Mouse (Mus musculus): ENCODE data around the gene Slc5a6. TPM values are rescaled to one million over a fixed set of nuclear protein-coding genes. Genes with fewer than 3 reads are reported as not detected.

Gene Slc5a6
- 1 to 10 TPM; 2.7 to 3.2 TPM for polyA plus RNA-seq (2017; shearing (Covaris generic))

DNA sequence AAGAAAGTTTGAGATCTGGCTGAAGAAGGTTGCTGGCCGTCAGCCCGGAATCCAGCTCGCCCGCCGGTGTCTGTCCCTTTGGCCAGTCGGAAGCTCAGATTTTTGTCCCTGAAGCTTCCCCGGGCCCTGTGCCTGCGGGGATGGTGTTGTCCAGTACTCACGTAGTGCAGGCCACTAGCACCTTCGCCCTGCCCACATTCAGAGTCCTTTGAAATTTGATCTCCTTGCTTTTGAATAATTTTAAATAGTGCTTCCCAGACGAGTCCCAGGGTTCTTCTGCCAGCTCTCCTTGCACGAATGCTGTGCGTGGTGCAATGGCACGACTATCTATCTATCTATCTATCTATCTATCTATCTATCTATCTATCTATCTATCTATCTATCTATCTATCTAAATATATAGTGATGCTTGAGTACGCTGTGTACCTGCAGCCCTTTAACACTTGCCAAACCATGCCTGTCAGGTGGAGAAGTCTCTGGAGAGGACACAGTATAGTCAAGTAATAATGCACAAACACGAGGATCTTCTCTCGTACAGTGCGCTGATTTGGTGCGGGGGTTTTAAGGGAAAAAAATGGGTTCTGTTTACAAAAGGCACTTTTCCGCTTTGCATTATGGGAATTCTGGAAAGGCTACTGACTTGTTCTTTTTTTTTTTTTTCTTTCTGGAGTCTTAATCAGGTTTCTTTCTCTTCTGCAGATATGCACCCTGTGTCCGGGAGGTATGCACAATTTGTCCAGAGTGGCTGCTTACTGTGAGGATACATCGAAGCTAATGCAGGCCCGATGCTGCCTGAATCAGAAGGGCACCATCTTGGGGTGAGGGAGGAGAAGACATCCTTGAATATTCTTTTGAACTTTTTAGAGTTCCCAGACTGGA is at the start of gene Slc5a6:
Gene Slc5a6, minus strand, starts transcription at position 162 of the 879 bp plus-strand sequence.
- ATAC-seq: peak; percentile 38

DNA sequence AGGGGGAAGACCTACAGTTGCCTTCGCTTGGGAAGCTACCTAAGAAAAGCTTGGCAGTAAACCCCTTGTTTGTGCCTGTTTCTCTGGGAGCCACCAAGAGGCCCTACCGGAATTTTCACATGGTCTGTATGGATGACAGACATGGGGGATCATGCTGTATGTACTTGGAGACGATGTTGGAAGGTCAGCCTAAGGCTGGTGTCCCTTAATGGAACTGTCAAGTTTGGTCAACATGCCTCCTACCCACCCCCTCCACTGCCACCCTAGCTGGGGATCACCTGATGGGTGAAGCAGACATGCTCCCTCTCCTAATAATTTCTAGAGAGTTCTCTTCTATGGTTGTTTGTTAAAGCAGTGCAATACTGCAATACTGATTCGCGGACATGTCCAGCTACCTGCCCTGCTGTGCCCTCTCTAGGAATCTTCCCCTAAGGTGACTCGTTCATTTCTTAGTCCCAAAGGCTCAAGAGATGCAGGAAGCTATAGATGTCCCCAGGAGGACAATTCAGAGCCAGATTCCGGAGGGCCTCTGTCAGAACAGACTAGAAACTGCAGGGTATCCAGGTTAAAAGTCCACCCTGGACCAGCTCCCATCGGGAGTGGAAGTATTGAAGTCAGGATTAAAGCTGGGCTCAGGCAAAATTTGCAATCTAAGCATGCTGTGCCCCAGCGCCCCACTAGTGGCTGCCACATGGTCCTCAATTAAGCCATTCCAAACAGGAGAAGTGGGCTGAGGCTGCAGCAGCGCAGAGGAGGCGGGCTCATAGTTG is 47.2 kb upstream of the Slc5a6 start:
- ATAC-seq: no peak

- ATAC-seq: peak; percentile 73
Observed at GRCm38 (mm10) chr5:31094799-31095691, 46.3 kb upstream of the Slc5a6 start.

GRCm38 (mm10) chr5:31094100-31094798 is 45.5 kb upstream of the Slc5a6 start:
- peak; percentile 33 for ATAC-seq

DNA sequence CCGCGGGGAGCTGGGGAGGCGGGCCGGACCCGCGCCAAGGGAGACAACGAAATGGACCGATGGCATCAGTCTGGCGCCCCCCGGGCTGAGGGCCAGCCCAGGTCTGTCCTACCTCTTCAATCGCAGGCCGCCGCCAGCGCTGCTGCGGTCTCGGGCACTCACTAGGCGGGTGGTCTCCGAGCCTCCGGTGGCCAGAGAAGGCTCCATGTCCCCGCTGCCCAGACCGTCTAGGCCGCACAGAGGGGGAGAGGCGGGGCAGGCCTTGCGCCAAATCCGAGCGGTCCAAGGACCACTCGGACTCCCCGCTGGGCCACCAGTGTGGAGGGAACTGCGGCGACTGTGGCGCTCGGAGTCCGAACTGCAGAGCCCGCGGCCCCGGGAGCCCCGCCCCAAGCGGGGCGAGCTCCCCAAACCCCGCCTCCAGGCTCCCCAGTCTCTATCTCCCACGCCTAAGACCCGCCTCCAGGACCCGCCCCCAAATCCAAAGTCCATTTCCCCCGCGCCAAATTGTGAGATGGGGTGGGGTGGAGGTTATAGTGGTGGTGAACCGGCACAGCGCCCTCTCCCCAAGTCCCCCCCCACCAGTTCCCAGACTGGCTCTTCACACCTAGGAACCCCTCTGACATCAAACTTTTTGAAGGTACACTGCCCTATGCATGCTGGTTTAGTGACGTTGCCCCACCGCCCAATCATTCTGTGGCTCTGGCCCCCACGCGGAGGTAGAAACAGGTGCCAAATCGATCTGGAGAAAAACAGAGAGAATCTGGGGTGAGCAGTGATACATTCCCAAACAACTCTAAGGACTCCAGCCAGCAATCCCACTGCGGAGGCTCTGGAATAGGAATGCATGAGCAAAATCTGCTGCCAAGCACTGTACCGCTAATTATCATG is 44.7 kb upstream of the Slc5a6 start:
- no peak for ATAC-seq

DNA sequence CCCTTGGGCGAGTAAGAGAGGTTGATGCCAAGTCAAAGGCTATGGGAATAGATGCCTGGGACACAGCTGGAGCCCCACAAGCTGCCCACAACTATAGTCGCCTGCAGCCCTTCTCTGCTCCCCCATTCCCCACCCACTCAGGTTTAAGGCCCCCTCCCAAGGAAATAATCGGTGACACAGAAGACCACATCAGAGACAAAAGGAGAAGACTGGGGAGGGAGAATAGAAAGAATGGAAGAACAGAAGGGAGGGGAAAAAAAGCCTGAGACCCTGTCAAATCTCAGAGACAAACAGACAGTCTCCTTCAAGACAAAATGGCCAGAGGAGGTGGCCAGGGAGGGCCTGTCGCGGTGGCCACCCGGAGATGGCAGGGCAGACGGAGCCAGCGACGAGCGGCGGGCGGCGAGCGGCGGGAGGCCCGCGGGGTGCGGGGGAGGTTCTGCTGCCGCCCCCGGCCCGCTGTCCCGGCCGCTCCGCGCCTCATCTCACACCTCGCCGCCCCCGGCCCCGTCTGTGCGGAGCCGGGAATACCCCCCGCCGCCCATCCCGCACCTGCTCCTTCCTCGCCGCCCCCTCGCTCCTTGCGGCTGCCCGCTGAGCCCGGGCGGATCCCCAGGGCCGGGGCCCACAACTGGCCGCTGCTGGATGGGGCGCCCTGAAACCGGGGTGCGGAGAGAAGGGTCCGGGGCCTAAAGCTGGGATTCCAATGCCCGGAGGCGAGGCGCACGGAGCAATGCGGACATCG is 43.7 kb upstream of the Slc5a6 start:
- ATAC-seq: no peak

- no peak for ATAC-seq
Observed at GRCm38 (mm10) chr5:31087131-31087530, 38.4 kb upstream of the Slc5a6 start.

- no peak for ATAC-seq
Observed at GRCm38 (mm10) chr5:31086606-31087005, 37.9 kb upstream of the Slc5a6 start.

DNA sequence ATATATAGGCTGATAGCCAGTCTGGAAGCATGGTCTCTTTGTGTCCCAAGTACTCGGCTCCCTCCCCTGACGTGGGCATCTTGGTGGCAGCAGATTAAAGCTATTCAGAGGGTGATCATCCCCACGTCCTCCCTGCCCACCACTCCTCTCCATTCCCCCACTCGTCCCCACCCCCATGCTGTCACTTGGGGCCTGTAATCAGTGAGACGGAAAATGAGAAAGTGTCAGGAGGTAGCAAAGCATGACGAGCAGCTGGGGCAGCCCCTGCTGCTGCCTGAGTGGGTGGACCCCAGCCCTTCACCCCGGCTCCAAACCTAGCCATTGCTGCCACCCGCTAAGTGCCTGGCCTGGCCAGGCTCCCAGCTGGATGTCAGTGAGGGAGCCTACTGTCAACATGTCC is 35.2 kb upstream of the Slc5a6 start:
- no peak for ATAC-seq

- ATAC-seq: no peak
Observed at GRCm38 (mm10) chr5:31082935-31083625, 34.4 kb upstream of the Slc5a6 start.

- no peak for ATAC-seq
Observed at GRCm38 (mm10) chr5:31082355-31082754, 33.6 kb upstream of the Slc5a6 start.

- no peak for ATAC-seq
Observed at GRCm38 (mm10) chr5:31081386-31081785, 32.7 kb upstream of the Slc5a6 start.

DNA sequence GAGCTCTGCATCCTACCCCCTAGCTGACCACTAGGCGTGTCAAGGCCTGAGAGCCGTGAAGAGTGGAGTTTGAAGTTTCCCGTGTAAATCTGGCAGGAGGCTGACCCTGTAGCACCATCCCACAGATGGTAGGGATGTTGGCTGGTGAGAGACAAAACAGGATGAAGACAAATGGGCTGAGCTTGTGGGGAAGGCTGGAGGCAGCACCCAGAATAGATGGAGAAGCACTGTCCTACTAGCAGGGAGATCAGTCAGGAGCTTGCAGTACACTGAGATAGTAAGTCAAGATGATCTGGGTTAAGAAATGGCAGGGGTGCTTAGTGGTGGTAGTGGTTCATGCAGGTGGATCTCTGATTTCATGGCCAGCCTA is 32.1 kb upstream of the Slc5a6 start:
- ATAC-seq: no peak

DNA sequence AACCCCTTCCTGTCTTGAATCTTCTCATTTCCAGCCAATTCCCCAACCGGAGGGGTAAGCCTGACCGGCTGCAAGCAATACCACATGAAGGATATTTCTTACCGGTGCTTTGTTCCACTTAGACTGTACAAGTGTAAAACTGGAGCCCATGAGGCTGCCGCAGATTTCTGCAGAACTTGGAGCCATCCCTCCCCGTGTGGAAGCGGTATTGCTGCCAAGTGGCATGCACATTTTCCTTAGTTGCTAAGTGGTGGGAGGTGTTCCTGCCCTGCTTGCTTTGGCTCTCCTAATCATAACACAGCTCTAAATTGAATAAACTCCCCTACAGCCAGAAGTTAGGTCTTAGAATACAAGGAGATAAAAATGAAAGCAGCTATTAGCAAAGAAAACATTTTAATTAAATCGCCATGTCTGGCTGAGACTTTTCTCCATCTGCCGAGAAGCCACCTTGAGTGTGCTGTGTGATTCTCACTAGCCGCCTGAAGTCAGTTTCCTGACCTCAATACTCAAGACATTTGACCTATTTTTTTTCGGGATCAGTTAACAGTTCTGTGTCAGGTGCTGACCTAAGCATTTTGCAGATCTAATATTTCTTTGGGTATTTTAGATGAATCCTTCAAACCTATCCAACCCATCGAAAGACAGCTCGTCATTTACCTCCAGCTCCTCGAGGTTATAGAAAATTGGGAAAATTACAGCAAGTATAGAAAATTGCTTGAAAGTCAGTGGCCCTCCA is 31.5 kb upstream of the Slc5a6 start:
- ATAC-seq: no peak

- no peak for ATAC-seq
Observed at GRCm38 (mm10) chr5:31076346-31076745, 27.6 kb upstream of the Slc5a6 start.

- ATAC-seq: no peak
Observed at GRCm38 (mm10) chr5:31073176-31073575, 24.5 kb upstream of the Slc5a6 start.

DNA sequence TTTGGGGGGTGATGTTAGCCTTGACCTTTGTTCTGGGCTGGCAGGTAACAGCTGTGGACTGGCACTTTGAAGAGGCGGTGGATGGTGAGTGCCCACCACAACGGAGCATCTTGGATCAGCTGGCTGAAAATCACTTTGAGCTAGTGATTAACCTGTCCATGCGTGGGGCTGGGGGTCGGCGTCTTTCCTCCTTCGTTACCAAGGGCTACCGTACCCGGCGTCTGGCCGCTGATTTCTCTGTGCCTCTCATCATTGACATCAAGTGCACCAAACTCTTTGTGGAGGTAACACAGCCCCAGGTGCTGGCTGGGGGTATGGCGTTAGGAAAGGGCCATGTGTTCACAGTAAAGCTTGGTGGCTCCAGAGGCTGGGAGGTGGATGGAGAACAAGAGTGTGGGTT is 23.1 kb upstream of the Slc5a6 start:
- ATAC-seq: no peak

- ATAC-seq: no peak
Observed at GRCm38 (mm10) chr5:31071059-31071458, 22.3 kb upstream of the Slc5a6 start.

GRCm38 (mm10) chr5:31069810-31070209 is 21.1 kb upstream of the Slc5a6 start:
- no peak for ATAC-seq

All from activated CD4-positive, CD25-positive, alpha-beta regulatory T cell, adult 4 months (primary cell).